Mouse (Mus musculus): ENCODE results near the gene Eml2. TPM values are rescaled to one million over a fixed set of nuclear protein-coding genes. Genes with fewer than 3 reads are reported as not detected.

Eml2 gene
- polyA plus RNA-seq, 1 experiment from 2014 or later = 7.3 TPM

- no peak for ATAC-seq
- Histone ChIP-seq H3K36me3 (peaks cover 6% of the 10 kb centered on the region), H3K4me2 (replicated peaks) (no peak overlapping the region), H3K9me3 (no peaks in the 10 kb centered on the region), H3K9ac (no peak overlapping the region), H3K27me3 (replicated peaks) (no peaks in the 10 kb centered on the region), H3K4me1 (replicated peaks) (peaks cover 7% of the 10 kb centered on the region), H3K4me3 (replicated peaks) (no peak overlapping the region), H3K27ac (no peak overlapping the region)
- 88% methylated on average over 5 of the region's 5 CpGs for WGBS
Observed at GRCm38 (mm10) chr7:19210010-19210409, 33.8 kb downstream of the Eml2 start.

- H3K27ac ChIP-seq = no peak overlapping the region
- ATAC-seq = no peak
Observed at GRCm38 (mm10) chr7:19211041-19211675, 34.9 kb downstream of the Eml2 start.

DNA sequence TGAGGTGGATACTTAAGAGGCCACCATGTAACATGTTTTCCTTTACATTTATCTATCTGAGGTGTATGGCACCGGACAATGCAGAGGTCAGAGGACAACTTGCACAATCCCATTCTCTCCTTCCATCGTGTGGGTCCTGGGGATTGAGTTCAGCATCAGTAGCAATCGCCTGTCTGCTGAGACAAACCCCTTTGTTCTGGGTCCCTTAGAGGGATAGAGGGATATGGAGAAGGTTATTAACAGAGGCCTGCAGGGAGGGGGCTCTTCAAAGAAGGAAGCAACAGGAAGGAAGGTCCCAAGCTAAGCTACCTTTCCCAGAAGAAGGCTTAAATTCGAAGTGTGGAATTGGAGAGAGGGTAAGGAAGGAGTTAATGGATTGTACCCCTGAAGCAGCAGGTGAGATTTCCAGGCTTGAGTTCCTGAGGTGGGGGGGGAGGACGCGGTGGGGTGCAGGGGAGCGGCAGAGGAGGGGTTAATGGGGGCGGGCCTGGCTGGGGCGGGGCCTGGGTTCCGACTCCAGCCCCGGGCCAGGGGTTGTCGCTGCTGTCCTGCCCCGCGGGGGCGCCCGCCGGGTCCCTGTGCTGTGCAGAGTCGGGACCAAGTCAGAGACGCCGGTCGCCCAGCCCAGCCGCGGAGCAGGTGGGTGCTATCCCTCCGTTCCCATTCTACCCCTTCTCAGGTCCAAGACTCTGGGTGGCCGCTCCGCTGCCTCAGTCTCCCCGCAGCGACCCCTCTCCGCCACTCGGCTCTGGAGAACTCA, 36.0 kb downstream of the Eml2 start, which contains the start of gene Gpr4:
Gpr4 (plus strand) TSS at position 543 of the 760 bp plus-strand sequence.
- Histone ChIP-seq H3K9me3 (no peaks in the 10 kb centered on the region), H3K4me1 (replicated peaks) (peaks cover 7% of the 10 kb centered on the region), H3K27me3 (replicated peaks) (no peaks in the 10 kb centered on the region), H3K4me2 (replicated peaks) (peak within 1 kb of the TSS; percentile 92), H3K4me3 (replicated peaks) (peak within 1 kb of the TSS; percentile 45), H3K36me3 (no peaks in the 10 kb centered on the region), H3K9ac (peak within 1 kb of the TSS; percentile 44), H3K27ac (no peak within 1 kb of the TSS)
- peak; percentile 81 for ATAC-seq
- WGBS = 2% methylated on average over 30 of the region's 30 CpGs

More at GRCm38 (mm10) chr7:19211041-19211675, 34.9 kb downstream of the Eml2 start:
- 61% methylated on average over 5 of the region's 5 CpGs for WGBS
- H3K9me3 ChIP-seq = no peaks in the 10 kb centered on the region
- no peaks in the 10 kb centered on the region for H3K27me3 ChIP-seq (replicated peaks)
- H3K4me3 ChIP-seq (replicated peaks) = no peak overlapping the region
- no peaks in the 10 kb centered on the region for H3K36me3 ChIP-seq
- H3K9ac ChIP-seq = no peak overlapping the region
- H3K4me2 ChIP-seq (replicated peaks) = no peak overlapping the region
- H3K4me1 ChIP-seq (replicated peaks) = peaks cover 7% of the 10 kb centered on the region

GRCm38 (mm10) chr7:19213385-19213784, 37.2 kb downstream of the Eml2 start:
- H3K4me3 ChIP-seq (replicated peaks) = no peak overlapping the region
- H3K36me3 ChIP-seq = no peaks in the 10 kb centered on the region
- peak overlapping the region; percentile 92; the same call in 1 of the 2 replicates for H3K4me2 ChIP-seq (replicated peaks)
- 71% methylated on average over 2 of the region's 2 CpGs for WGBS
- no peak overlapping the region for H3K27ac ChIP-seq
- H3K9me3 ChIP-seq = no peaks in the 10 kb centered on the region
- H3K9ac ChIP-seq = no peak overlapping the region
- H3K27me3 ChIP-seq (replicated peaks) = no peaks in the 10 kb centered on the region
- peaks cover 7% of the 10 kb centered on the region; the same call in 1 of the 2 replicates for H3K4me1 ChIP-seq (replicated peaks)
- ATAC-seq = no peak

GRCm38 (mm10) chr7:19214369-19214768, 38.1 kb downstream of the Eml2 start:
- Histone ChIP-seq H3K27ac (no peak overlapping the region), H3K27me3 (replicated peaks) (no peaks in the 10 kb centered on the region), H3K4me3 (replicated peaks) (no peak overlapping the region), H3K9ac (no peak overlapping the region), H3K4me1 (replicated peaks) (peaks cover 7% of the 10 kb centered on the region; the same call in 1 of the 2 replicates), H3K36me3 (no peaks in the 10 kb centered on the region), H3K4me2 (replicated peaks) (no peak overlapping the region), H3K9me3 (no peaks in the 10 kb centered on the region)
- ATAC-seq = no peak
- 63% methylated on average over 7 of the region's 7 CpGs for WGBS

GRCm38 (mm10) chr7:19214940-19215339, 38.7 kb downstream of the Eml2 start:
- WGBS = 63% methylated on average over 9 of the region's 9 CpGs
- H3K4me3 ChIP-seq (replicated peaks) = no peak overlapping the region

DNA sequence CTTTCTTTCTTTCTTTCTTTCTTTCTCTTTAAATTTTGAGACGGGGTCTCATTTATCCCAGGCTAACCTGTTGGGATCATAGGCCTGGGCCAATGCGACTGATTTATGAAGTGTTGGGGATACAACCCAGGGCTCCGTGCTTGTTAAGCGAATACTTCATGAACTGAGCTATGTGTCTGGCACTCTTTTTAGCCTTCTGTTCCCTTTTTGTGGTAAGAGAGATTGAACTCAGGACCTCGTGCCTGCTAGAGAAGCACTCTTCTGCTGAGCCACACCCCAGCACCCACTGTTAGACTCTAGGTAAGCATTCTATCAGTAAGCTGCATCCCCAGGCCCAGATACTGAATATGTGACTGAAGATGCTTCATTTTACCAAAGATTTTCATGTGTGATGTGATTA, 41.3 kb downstream of the Eml2 start:
- H3K9me3 ChIP-seq = no peaks in the 10 kb centered on the region
- H3K27ac ChIP-seq = no peak overlapping the region
- H3K4me1 ChIP-seq (replicated peaks) = peaks cover under 1% of the 10 kb centered on the region; the same call in 1 of the 2 replicates
- no peak overlapping the region for H3K4me3 ChIP-seq (replicated peaks)
- whole genome bisulfite sequencing = 53% methylated on average over 5 of the region's 5 CpGs
- no peak overlapping the region for H3K9ac ChIP-seq
- H3K27me3 ChIP-seq (replicated peaks) = no peaks in the 10 kb centered on the region
- H3K36me3 ChIP-seq = no peaks in the 10 kb centered on the region
- ATAC-seq = no peak
- H3K4me2 ChIP-seq (replicated peaks) = no peak overlapping the region

More at GRCm38 (mm10) chr7:19214940-19215339, 38.7 kb downstream of the Eml2 start:
- H3K36me3 ChIP-seq = no peaks in the 10 kb centered on the region
- no peak overlapping the region for H3K27ac ChIP-seq
- no peaks in the 10 kb centered on the region for H3K27me3 ChIP-seq (replicated peaks)
- no peak overlapping the region for H3K9ac ChIP-seq
- peaks cover 7% of the 10 kb centered on the region; the same call in 1 of the 2 replicates for H3K4me1 ChIP-seq (replicated peaks)
- ATAC-seq = no peak
- H3K4me2 ChIP-seq (replicated peaks) = no peak overlapping the region
- no peaks in the 10 kb centered on the region for H3K9me3 ChIP-seq

DNA sequence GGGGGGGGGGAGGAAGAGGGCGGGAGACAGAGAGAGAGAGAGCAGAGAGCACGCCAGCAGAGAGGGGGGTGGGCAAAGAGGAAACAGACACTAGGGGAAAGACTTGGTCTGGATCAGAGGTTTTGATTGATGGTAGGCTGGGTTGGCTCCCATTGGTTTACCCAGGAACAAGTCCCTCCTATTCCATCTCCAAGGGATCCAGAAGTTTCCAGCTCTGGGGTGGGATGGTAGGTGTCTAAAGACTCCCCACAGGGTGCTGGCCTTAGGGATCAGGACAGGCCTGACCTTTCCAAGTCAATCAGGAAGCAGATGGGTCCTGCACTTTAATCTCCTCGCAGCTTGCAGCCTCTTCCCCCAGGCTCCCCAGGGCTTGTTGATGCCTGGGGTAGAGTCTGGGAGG, 41.7 kb downstream of the Eml2 start:
- ATAC-seq = no peak; the same call in 1 of the 2 replicates
- no peak overlapping the region for H3K4me2 ChIP-seq (replicated peaks)
- 5% methylated on average over 3 of the region's 3 CpGs for WGBS
- no peaks in the 10 kb centered on the region for H3K9me3 ChIP-seq
- no peaks in the 10 kb centered on the region for H3K36me3 ChIP-seq
- H3K27ac ChIP-seq = no peak overlapping the region
- no peaks in the 10 kb centered on the region for H3K27me3 ChIP-seq (replicated peaks)
- H3K9ac ChIP-seq = no peak overlapping the region
- no peak overlapping the region for H3K4me3 ChIP-seq (replicated peaks)
- no peaks in the 10 kb centered on the region for H3K4me1 ChIP-seq (replicated peaks)

- H3K4me3 ChIP-seq (replicated peaks) = no peak overlapping the region
- WGBS = 60% methylated on average over 3 of the region's 3 CpGs
- H3K36me3 ChIP-seq = no peaks in the 10 kb centered on the region
- H3K9me3 ChIP-seq = no peaks in the 10 kb centered on the region
- no peak for ATAC-seq
- no peaks in the 10 kb centered on the region for H3K27me3 ChIP-seq (replicated peaks)
- no peak overlapping the region for H3K4me2 ChIP-seq (replicated peaks)
- peaks cover 3% of the 10 kb centered on the region; the same call in 1 of the 2 replicates for H3K4me1 ChIP-seq (replicated peaks)
- H3K9ac ChIP-seq = no peak overlapping the region
- H3K27ac ChIP-seq = no peak overlapping the region
Observed at GRCm38 (mm10) chr7:19220061-19220460, 43.8 kb downstream of the Eml2 start.

DNA sequence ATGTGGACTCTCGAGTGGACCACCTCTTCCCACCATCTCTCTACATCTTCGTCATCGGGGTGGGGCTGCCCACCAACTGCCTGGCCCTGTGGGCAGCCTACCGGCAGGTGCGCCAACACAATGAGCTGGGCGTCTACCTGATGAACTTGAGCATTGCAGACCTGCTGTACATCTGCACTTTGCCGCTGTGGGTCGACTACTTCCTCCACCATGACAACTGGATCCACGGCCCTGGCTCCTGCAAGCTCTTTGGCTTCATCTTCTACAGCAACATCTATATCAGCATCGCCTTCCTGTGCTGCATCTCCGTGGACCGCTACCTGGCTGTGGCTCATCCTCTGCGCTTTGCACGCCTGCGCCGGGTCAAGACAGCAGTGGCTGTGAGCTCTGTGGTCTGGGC, 46.0 kb downstream of the Eml2 start:
- Histone ChIP-seq H3K9ac (no peak overlapping the region), H3K27ac (no peak overlapping the region), H3K36me3 (0 out of 2 replicates have a peak, but pooled peaks cover 4% of the 10 kb centered on the region), H3K4me2 (replicated peaks) (no peak overlapping the region), H3K27me3 (replicated peaks) (no peaks in the 10 kb centered on the region), H3K4me1 (replicated peaks) (peaks cover 9% of the 10 kb centered on the region), H3K9me3 (no peaks in the 10 kb centered on the region), H3K4me3 (replicated peaks) (no peak overlapping the region)
- no peak for ATAC-seq
- WGBS = 92% methylated on average over 16 of the region's 16 CpGs

GRCm38 (mm10) chr7:19222875-19223274, 46.7 kb downstream of the Eml2 start:
- ATAC-seq = no peak
- 88% methylated on average over 14 of the region's 14 CpGs for WGBS
- Histone ChIP-seq H3K9me3 (no peaks in the 10 kb centered on the region), H3K36me3 (0 out of 2 replicates have a peak, but pooled peaks cover 4% of the 10 kb centered on the region), H3K4me1 (replicated peaks) (peaks cover 10% of the 10 kb centered on the region), H3K4me2 (replicated peaks) (no peak overlapping the region), H3K27me3 (replicated peaks) (no peaks in the 10 kb centered on the region), H3K27ac (no peak overlapping the region), H3K4me3 (replicated peaks) (no peak overlapping the region), H3K9ac (no peak overlapping the region)

DNA sequence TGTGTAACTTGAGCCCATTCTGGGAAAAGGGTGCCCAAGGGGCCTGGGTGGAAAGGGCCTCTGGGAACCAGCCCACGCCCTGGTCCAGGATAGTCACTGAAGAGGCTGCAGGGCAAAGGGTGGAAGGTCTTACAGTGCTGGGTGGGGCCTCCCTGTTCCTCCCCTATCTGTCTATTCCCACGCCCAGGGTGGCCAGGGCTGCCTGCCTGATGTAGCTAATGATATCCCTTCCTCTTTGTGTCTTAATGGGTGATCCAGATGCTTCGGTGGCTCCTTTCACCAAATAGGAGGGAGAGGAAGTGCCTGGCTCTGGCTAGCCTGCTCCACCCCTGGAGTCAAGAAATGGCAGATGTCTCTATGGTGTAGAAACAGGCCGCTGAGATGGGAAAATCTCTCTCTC, 48.7 kb downstream of the Eml2 start:
- ATAC-seq = no peak
- no peaks in the 10 kb centered on the region for H3K9me3 ChIP-seq
- H3K4me1 ChIP-seq (replicated peaks) = peaks cover 17% of the 10 kb centered on the region
- H3K9ac ChIP-seq = no peak overlapping the region
- H3K4me2 ChIP-seq (replicated peaks) = no peak overlapping the region
- H3K4me3 ChIP-seq (replicated peaks) = no peak overlapping the region
- 77% methylated on average over 4 of the region's 4 CpGs for WGBS
- H3K27ac ChIP-seq = no peak overlapping the region
- H3K36me3 ChIP-seq = 0 out of 2 replicates have a peak, but pooled peaks cover 4% of the 10 kb centered on the region
- no peaks in the 10 kb centered on the region for H3K27me3 ChIP-seq (replicated peaks)
